Mouse (Mus musculus) mouse trophoblast stem cell (cell line): Measurements from ENCODE around the gene Dnm1.

Source experiments
- in situ Hi-C, 2 experiments: fragments of 300-500 bp; cut with MseI, MboI; formaldehyde crosslinking; loops; 2 replicates in 1 of 2; 3 replicates in 1 of 2; pipeline ENCODE4 v1.15.1; 2025

The Dnm1 gene

GRCm38 (mm10) chr2:32275823-32276222 is 77.3 kb downstream of the Dnm1 start:
- in situ Hi-C loops: no loop called here

- in situ Hi-C loops: no loop called here
Measured at GRCm38 (mm10) chr2:32260635-32261034, 92.5 kb downstream of the Dnm1 start.

GRCm38 (mm10) chr2:32259657-32260417 is 93.3 kb downstream of the Dnm1 start, which contains the start of gene Uck1:
Gene Uck1 (minus strand): TSS chr2:32260159.
- in situ Hi-C loops: no loop called here

- in situ Hi-C loops: no loop called here
Measured at GRCm38 (mm10) chr2:32258887-32259533, 94.1 kb downstream of the Dnm1 start.
